In the genomic region with DNA sequence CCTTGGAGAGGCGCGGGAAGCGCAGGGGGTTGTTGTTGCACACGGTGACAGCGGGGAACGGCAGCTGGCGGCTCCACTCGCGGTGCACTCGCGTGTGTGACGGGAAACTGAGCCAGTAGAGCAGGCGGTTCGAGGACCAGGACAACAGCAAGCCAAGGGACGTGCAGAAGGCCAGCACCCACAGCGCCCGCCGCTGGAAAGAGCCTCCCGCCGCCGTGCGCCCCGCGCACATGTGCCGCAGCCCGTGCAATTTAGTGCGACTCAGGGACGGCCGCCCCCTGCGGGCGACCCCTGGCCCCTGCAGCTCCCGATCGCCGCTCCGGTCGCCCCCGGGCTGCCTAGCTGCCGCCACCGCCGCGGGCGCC, we compare ENCODE assay signal across 8 mouse cellular contexts.
DNase-seq lines count a peak whose midpoint lies in the region; ATAC-seq lines count a peak whose summit lies in the region.

No protein-coding gene starts in this region.

- H3K4me3 ChIP-seq in embryonic facial prominence, embryonic 12.5 days, result peak overlapping the region; percentile 56
- peak overlapping the region; percentile 65 for H3K4me3 ChIP-seq in midbrain, embryonic 12.5 days

- H3K4me1 ChIP-seq in embryonic facial prominence, embryonic 12.5 days, result peaks cover 22% of the 10 kb centered on the region
- H3K4me1 ChIP-seq in midbrain, embryonic 12.5 days, result peaks cover 21% of the 10 kb centered on the region

- H3K27me3 ChIP-seq in embryonic facial prominence, embryonic 12.5 days, result peaks cover 74% of the 10 kb centered on the region
- peaks cover 59% of the 10 kb centered on the region for H3K27me3 ChIP-seq in midbrain, embryonic 12.5 days

- no peaks in the 10 kb centered on the region for H3K36me3 ChIP-seq in embryonic facial prominence, embryonic 12.5 days
- no peaks in the 10 kb centered on the region for H3K36me3 ChIP-seq in midbrain, embryonic 12.5 days

- DNase-seq in gastrocnemius, postnatal 10 days, result peak; percentile 17
- no peak for DNase-seq in gastrocnemius, adult 8-10 months (ENCODE audit: low spot score in 2 of 2)
- DNase-seq in ZHBTc4 (ENCODE audit: low read depth, low spot score), result peak; percentile 84
- peak; percentile 6 to 11 for DNase-seq in heart, postnatal 10 days
- DNase-seq in left cerebral cortex, adult 11 months (ENCODE audit: low spot score), result peak; percentile 34
- peak; percentile 19 for DNase-seq in yolk sac, embryonic 10.5 days (ENCODE audit: low spot score)

- H3K4me2 ChIP-seq in embryonic facial prominence, embryonic 12.5 days (replicated peaks), result peak overlapping the region; percentile 98
- peak overlapping the region; percentile 93 for H3K4me2 ChIP-seq in midbrain, embryonic 12.5 days (replicated peaks)

- intact Hi-C loops in heart, postnatal 10 days (cut with DNase I), result no loop called here

- H3K9ac ChIP-seq in embryonic facial prominence, embryonic 12.5 days, result peak overlapping the region; percentile 47
- H3K9ac ChIP-seq in midbrain, embryonic 12.5 days (replicated peaks), result peak overlapping the region; percentile 75

- peak; percentile 45; the same call in 1 of the 2 replicates for ATAC-seq in embryonic facial prominence, embryonic 12.5 days (ENCODE audit: insufficient number of reproducible peaks, insufficient read depth, low FRiP score, low TSS enrichment)
- peak; percentile 61 for ATAC-seq in midbrain, embryonic 12.5 days (ENCODE audit: low FRiP score, low read depth)

- H3K27ac ChIP-seq in embryonic facial prominence, embryonic 12.5 days, result no peak overlapping the region
- H3K27ac ChIP-seq in midbrain, embryonic 12.5 days (replicated peaks), result no peak overlapping the region

- H3K9me3 ChIP-seq in embryonic facial prominence, embryonic 12.5 days, result no peaks in the 10 kb centered on the region
- H3K9me3 ChIP-seq in midbrain, embryonic 12.5 days, result no peaks in the 10 kb centered on the region

- under 1% methylated on average over 42 of the region's 42 CpGs for WGBS in embryonic facial prominence, embryonic 12.5 days
- WGBS in midbrain, embryonic 12.5 days, result 1% methylated on average over 22 of the region's 42 CpGs

Comparison
In these comparisons a context has a peak if more than half of its experiments do, and no peak if none do; other contexts are left out.
1. DNase-seq: peak in gastrocnemius, postnatal 10 days (single experiment), ZHBTc4 (single experiment), heart, postnatal 10 days (2 of 2), left cerebral cortex, adult 11 months (single experiment) and yolk sac, embryonic 10.5 days (single experiment); none in gastrocnemius, adult 8-10 months (0 of 2).